Mouse (Mus musculus): Measurements from ENCODE around the gene Aldh1a3. TPM values are rescaled to one million over a fixed set of nuclear protein-coding genes. Genes with fewer than 3 reads are reported as not detected.

Gene Aldh1a3
- polyA plus RNA-seq, 1 experiment from 2014 or later, result 2.5 TPM

GRCm38 (mm10) chr7:66448786-66449540 lies 21.6 kb upstream of the Aldh1a3 start:
- no peaks in the 10 kb centered on the region for H3K36me3 ChIP-seq (replicated peaks; ENCODE audit: control insufficient read depth, insufficient read depth)
- DNase-seq (ENCODE audit: low spot score) (no peak), ATAC-seq (ENCODE audit: low FRiP score) (no peak)
- no peaks in the 10 kb centered on the region for H3K9me3 ChIP-seq (ENCODE audit: control insufficient read depth, low read length)
- no peaks in the 10 kb centered on the region for H3K27me3 ChIP-seq (ENCODE audit: control insufficient read depth, insufficient read depth, low read length)
- no peak overlapping the region for H3K4me3 ChIP-seq (replicated peaks; ENCODE audit: low read length)
- WGBS, result 75% methylated on average over 15 of the region's 15 CpGs
- no peak overlapping the region for H3K27ac ChIP-seq
- H3K4me2 ChIP-seq (replicated peaks), result no peak overlapping the region
- no peak overlapping the region for H3K9ac ChIP-seq
- peaks cover 17% of the 10 kb centered on the region for H3K4me1 ChIP-seq (replicated peaks; ENCODE audit: control insufficient read depth, insufficient read depth, low read length)

DNA sequence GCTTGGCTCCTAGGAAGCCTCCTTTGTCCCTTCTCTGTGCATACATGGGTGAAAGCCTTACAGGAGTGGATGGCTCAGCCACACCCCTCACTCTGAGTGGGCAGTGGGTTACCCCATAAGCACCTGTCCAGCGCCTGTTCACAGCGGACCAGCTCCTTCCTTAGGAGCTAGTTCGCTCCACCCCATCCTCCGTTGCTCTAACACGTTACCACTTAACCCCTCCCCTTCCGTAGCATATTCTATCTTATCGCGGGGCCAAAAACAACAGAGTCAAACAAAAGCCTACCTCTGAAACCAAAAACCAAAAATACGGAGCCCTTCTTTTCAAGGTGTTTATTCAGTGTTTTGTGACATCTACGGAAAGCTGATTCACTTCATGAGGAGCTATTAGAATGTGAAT lies 21.0 kb upstream of the Aldh1a3 start:
- H3K27ac ChIP-seq, result no peak overlapping the region
- DNase-seq (ENCODE audit: low spot score) (no peak), ATAC-seq (ENCODE audit: low FRiP score) (no peak)
- no peaks in the 10 kb centered on the region for H3K27me3 ChIP-seq (ENCODE audit: control insufficient read depth, insufficient read depth, low read length)
- no peak overlapping the region for H3K4me3 ChIP-seq (replicated peaks; ENCODE audit: low read length)
- 54% methylated on average over 10 of the region's 10 CpGs for WGBS
- H3K9me3 ChIP-seq (ENCODE audit: control insufficient read depth, low read length), result no peaks in the 10 kb centered on the region
- no peak overlapping the region for H3K4me2 ChIP-seq (replicated peaks)
- H3K9ac ChIP-seq, result no peak overlapping the region
- H3K4me1 ChIP-seq (replicated peaks; ENCODE audit: control insufficient read depth, insufficient read depth, low read length), result peaks cover 17% of the 10 kb centered on the region
- no peaks in the 10 kb centered on the region for H3K36me3 ChIP-seq (replicated peaks; ENCODE audit: control insufficient read depth, insufficient read depth)

DNA sequence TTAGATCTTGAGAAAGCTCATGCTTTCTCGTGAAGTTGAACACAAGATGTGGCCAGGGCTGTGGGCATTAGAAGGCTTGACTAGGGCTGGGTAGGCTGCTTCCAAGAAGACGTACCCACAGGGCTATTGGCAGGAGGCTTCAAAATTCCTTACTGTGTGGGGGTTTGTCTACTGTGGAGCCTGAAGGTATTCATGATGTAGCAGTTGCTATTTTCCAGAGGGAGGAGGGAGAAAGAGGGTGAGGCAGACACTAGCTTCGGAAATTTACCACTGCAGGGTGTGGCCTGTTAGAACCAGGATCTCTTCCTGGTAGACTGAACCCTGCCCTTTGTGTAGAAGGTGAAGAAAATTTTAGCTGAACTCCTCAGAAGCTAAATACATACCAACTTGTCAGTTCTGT lies 19.5 kb upstream of the Aldh1a3 start:
- H3K27ac ChIP-seq, result no peak overlapping the region
- H3K36me3 ChIP-seq (replicated peaks; ENCODE audit: control insufficient read depth, insufficient read depth), result no peaks in the 10 kb centered on the region
- no peak overlapping the region for H3K4me3 ChIP-seq (replicated peaks; ENCODE audit: low read length)
- no peaks in the 10 kb centered on the region for H3K9me3 ChIP-seq (ENCODE audit: control insufficient read depth, low read length)
- H3K27me3 ChIP-seq (ENCODE audit: control insufficient read depth, insufficient read depth, low read length), result no peaks in the 10 kb centered on the region
- no peak overlapping the region for H3K4me2 ChIP-seq (replicated peaks)
- DNase-seq (ENCODE audit: low spot score) (no peak), ATAC-seq (ENCODE audit: low FRiP score) (no peak)
- no peak overlapping the region for H3K9ac ChIP-seq
- 94% methylated on average over 3 of the region's 3 CpGs for WGBS
- H3K4me1 ChIP-seq (replicated peaks; ENCODE audit: control insufficient read depth, insufficient read depth, low read length), result peaks cover 17% of the 10 kb centered on the region

- no peaks in the 10 kb centered on the region for H3K27me3 ChIP-seq (ENCODE audit: control insufficient read depth, insufficient read depth, low read length)
- no peak overlapping the region for H3K27ac ChIP-seq
- ATAC-seq (ENCODE audit: low FRiP score) (no peak), DNase-seq (ENCODE audit: low spot score) (no peak)
- no peaks in the 10 kb centered on the region for H3K9me3 ChIP-seq (ENCODE audit: control insufficient read depth, low read length)
- peaks cover 13% of the 10 kb centered on the region for H3K4me1 ChIP-seq (replicated peaks; ENCODE audit: control insufficient read depth, insufficient read depth, low read length)
- no peaks in the 10 kb centered on the region for H3K36me3 ChIP-seq (replicated peaks; ENCODE audit: control insufficient read depth, insufficient read depth)
- WGBS, result 30% methylated on average over 11 of the region's 11 CpGs
- no peak overlapping the region for H3K4me2 ChIP-seq (replicated peaks)
- no peak overlapping the region for H3K4me3 ChIP-seq (replicated peaks; ENCODE audit: low read length)
- H3K9ac ChIP-seq, result no peak overlapping the region
Measured at GRCm38 (mm10) chr7:66445117-66445905, 18.0 kb upstream of the Aldh1a3 start.

DNA sequence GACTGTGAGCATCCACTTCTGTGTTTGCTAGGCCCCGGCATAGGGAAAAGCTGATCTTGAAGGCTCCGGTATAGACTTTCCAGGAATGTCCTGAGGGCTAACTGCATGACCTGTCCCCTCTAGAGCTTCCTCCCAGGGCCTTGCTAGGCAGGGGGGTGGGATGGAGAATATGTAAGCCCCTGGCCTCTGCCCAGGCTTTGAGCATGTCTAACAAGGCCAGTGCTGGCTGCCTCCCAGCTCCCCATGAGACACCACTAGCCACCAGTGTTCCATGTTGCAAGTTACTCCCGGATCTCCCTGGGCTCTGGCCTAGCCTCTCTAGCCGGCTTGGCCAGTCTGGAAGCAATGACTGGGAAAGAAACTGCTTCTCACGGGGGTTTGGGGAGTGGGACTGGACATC lies 17.4 kb upstream of the Aldh1a3 start:
- no peak for ATAC-seq (ENCODE audit: low FRiP score)
- H3K4me1 ChIP-seq (replicated peaks; ENCODE audit: control insufficient read depth, insufficient read depth, low read length), result peaks cover 7% of the 10 kb centered on the region
- H3K9ac ChIP-seq, result no peak overlapping the region
- 58% methylated on average over 5 of the region's 5 CpGs for WGBS
- H3K36me3 ChIP-seq (replicated peaks; ENCODE audit: control insufficient read depth, insufficient read depth), result no peaks in the 10 kb centered on the region
- no peak overlapping the region for H3K27ac ChIP-seq
- no peak overlapping the region for H3K4me3 ChIP-seq (replicated peaks; ENCODE audit: low read length)
- DNase-seq (ENCODE audit: low spot score), result no peak
- H3K9me3 ChIP-seq (ENCODE audit: control insufficient read depth, low read length), result no peaks in the 10 kb centered on the region
- H3K27me3 ChIP-seq (ENCODE audit: control insufficient read depth, insufficient read depth, low read length), result no peaks in the 10 kb centered on the region
- H3K4me2 ChIP-seq (replicated peaks), result no peak overlapping the region

DNA sequence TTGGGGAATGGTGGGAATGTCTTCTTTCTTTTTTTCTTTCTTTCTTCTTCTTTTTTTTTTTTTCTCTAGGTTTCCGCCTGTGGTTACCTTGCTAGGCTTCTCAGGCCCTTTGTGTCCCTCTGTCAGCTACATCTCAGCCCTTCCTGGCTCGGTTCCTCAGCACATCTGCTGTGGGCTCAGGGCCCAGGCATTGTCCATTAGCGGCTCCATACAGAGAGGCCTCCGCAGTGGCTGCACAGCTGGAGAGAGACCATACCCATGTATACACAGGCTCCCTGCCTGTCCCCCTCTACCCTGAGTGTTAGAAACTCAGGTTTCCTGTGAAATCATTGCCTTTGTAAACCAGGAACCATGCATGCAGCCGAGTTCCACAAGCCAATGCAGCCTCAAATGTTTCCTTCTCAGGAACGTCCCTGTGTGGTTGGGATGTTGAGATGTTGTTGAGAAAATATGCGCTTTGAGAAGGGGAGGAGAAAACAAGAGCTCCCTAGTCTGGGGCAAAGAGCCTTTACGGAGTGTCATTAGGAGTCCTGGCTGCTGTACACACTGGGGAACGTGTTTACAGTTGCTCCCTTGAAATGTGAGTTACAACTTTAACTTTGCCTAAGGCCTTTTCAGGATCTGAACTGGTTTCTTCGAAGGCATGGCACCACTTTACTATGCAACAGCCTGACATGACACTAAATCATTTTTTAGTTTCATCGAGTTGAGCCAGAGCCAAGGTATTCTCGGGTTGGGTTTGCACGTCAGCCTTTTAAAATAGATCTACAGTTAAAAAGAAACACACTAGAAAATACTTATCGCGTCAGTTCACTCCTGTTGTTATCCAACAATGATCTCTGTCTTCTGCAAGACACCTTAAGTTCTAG lies 15.4 kb upstream of the Aldh1a3 start:
- Histone ChIP-seq H3K9me3 (ENCODE audit: control insufficient read depth, low read length) (no peaks in the 10 kb centered on the region), H3K4me1 (replicated peaks; ENCODE audit: control insufficient read depth, insufficient read depth, low read length) (0 out of 2 replicates have a peak, but pooled peaks cover 6% of the 10 kb centered on the region), H3K4me3 (replicated peaks; ENCODE audit: low read length) (no peak overlapping the region), H3K27me3 (ENCODE audit: control insufficient read depth, insufficient read depth, low read length) (no peaks in the 10 kb centered on the region), H3K27ac (peak overlapping the region; percentile 43; the same call in 1 of the 2 replicates), H3K4me2 (replicated peaks) (no peak overlapping the region), H3K36me3 (replicated peaks; ENCODE audit: control insufficient read depth, insufficient read depth) (no peaks in the 10 kb centered on the region), H3K9ac (no peak overlapping the region)
- WGBS, result 62% methylated on average over 15 of the region's 15 CpGs
- ATAC-seq (ENCODE audit: low FRiP score) (no peak), DNase-seq (ENCODE audit: low spot score) (no peak)

DNA sequence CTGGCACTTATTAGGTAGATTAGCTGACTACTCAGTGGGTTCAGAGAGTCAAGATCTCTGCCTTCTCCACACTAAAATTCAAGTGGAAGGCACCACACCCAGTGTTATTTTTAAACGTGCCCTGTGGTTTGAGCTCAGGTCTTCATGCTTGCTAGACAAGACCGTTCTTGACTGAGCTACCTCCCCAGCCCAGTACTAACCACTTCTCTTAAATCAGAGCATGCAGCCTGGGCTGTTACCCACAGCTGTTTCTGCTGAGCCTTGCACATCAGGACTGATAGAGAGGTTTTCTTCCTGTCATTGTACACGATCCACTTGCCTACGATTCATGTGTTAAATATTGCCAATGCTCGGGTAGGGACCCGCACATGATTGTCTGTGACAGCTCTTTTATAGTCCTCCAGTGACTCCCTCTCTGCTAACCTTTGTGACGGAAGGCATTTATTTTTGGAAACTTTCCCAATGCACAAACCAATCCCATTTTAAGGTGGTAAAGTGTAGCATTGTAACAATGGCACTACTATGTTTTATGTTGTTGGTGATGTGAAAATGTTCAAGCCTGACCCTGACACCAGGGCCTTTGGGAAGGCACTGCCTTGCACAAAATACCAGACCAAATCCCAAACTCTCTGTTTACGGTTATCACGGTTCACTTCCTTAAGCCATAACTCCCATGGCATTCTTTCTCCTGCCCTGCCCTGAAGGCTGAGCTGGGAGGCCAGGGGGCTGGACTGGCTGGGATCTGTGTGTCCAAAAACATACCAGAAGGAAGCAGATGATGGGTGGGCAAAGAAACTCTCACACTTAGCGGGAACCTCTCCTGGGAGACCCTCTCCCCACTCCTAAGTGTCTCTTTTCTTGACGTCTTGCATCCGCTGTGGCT lies 11.7 kb upstream of the Aldh1a3 start:
- no peak overlapping the region for H3K4me3 ChIP-seq (replicated peaks; ENCODE audit: low read length)
- no peaks in the 10 kb centered on the region for H3K36me3 ChIP-seq (replicated peaks; ENCODE audit: control insufficient read depth, insufficient read depth)
- ATAC-seq (ENCODE audit: low FRiP score) (no peak), DNase-seq (ENCODE audit: low spot score) (no peak)
- H3K4me1 ChIP-seq (replicated peaks; ENCODE audit: control insufficient read depth, insufficient read depth, low read length), result no peaks in the 10 kb centered on the region
- no peaks in the 10 kb centered on the region for H3K9me3 ChIP-seq (ENCODE audit: control insufficient read depth, low read length)
- H3K9ac ChIP-seq, result no peak overlapping the region
- H3K27ac ChIP-seq, result no peak overlapping the region
- no peak overlapping the region for H3K4me2 ChIP-seq (replicated peaks)
- no peaks in the 10 kb centered on the region for H3K27me3 ChIP-seq (ENCODE audit: control insufficient read depth, insufficient read depth, low read length)
- WGBS, result 76% methylated on average over 12 of the region's 12 CpGs

GRCm38 (mm10) chr7:66434453-66434935 lies 7.2 kb upstream of the Aldh1a3 start:
- DNase-seq (ENCODE audit: low spot score) (peak; percentile 83), ATAC-seq (ENCODE audit: low FRiP score) (peak; percentile 31; the same call in 1 of the 2 replicates)
- Histone ChIP-seq H3K9ac (no peak overlapping the region), H3K36me3 (replicated peaks; ENCODE audit: control insufficient read depth, insufficient read depth) (no peaks in the 10 kb centered on the region), H3K27ac (no peak overlapping the region), H3K27me3 (ENCODE audit: control insufficient read depth, insufficient read depth, low read length) (peaks cover 8% of the 10 kb centered on the region), H3K4me3 (replicated peaks; ENCODE audit: low read length) (no peak overlapping the region), H3K4me2 (replicated peaks) (no peak overlapping the region), H3K9me3 (ENCODE audit: control insufficient read depth, low read length) (no peaks in the 10 kb centered on the region), H3K4me1 (replicated peaks; ENCODE audit: control insufficient read depth, insufficient read depth, low read length) (no peaks in the 10 kb centered on the region)
- 46% methylated on average over 10 of the region's 10 CpGs for WGBS

Measured in hindbrain, embryonic 14.5 days (tissue).